Comparison of ENCODE assay signal across 9 mouse cellular contexts in genomic region chr7:68667215-68667614, GRCm38 (mm10).
DNase-seq lines count a peak whose midpoint lies in the region; ATAC-seq lines count a peak whose summit lies in the region.
"Had no signal": no experiment of that assay in that cellular context is flagged by ENCODE, and none has a peak within 500 bp of the region (broad histone marks: within the 10 kb centered on the region; RNA-seq: fewer than 3 reads in every experiment).

No protein-coding gene starts in this region.

- intact Hi-C loops in heart, postnatal 14 days (cut with DNase I), result loop anchor here (5.0 kb wide), 1 partner anchor 155 kb away; no protein-coding TSS in a partner anchor

- DNase-seq in heart, adult 11 months, result peak; percentile 83
- DNase-seq in heart, postnatal 14 days, result no peak
- DNase-seq in right cerebral cortex, adult 2 months (ENCODE audit: low spot score in 2 of 2), result peak; percentile 9 to 10
- no peak for DNase-seq in right cerebral cortex, postnatal 25 days
- DNase-seq in retina, embryonic 14.5 days (ENCODE audit: low spot score), result peak; percentile 13
- DNase-seq in B cell, adult 2 months, result no peak
- DNase-seq in testis, postnatal 14 days (ENCODE audit: low spot score), result no peak

- ATAC-seq in granulocyte monocyte progenitor cell, adult 5-6 weeks (replicated peaks; ENCODE audit: poor library complexity, severe bottlenecking), result peak; percentile 50
- ATAC-seq: activated CD4-positive, CD25-positive, alpha-beta regulatory T cell, adult 4 months had no signal

Comparison
In these comparisons a context has a peak if more than half of its experiments do, and no peak if none do; other contexts are left out.
1. DNase-seq: peak in heart, adult 11 months (single experiment), right cerebral cortex, adult 2 months (2 of 2) and retina, embryonic 14.5 days (single experiment); none in heart, postnatal 14 days (0 of 2), right cerebral cortex, postnatal 25 days (single experiment), B cell, adult 2 months (0 of 2) and testis, postnatal 14 days (single experiment).